Mouse (Mus musculus) left cerebral cortex, postnatal 36 days (tissue): ENCODE data around the gene Slc35f3. TPM values are rescaled to one million over a fixed set of nuclear protein-coding genes. Genes with fewer than 3 reads are reported as not detected.

Source experiments
- DNase-seq, 2 experiments: peaks; one replicate each; pipeline ENCODE4 v3.0.0; 2021 to 2022; ENCODE audit warnings: low spot score in 2 of 2, mixed read lengths in 1 of 2
- intact Hi-C: fragments of 180-260 bp; cut with DNase I; formaldehyde crosslinking; loops from one replicate; pipeline ENCODE4 v1.15.1; 2025
- total RNA-seq, 2 experiments: library from RNA; stranded (reverse); gene quantifications; 2 replicates each; pipeline ENCODE4 v1.2.3; 2021

The Slc35f3 gene
- total RNA-seq: 10 to 100 TPM; 30.2 to 39.8 TPM

- intact Hi-C loops: loop anchor here (5.0 kb wide), 2 partner anchors 84 to 134 kb away; no protein-coding TSS in a partner anchor
- peak; percentile 79 to 87 for DNase-seq
Observed at GRCm38 (mm10) chr8:126298296-126299093, at the start of gene Slc35f3. Gene Slc35f3, plus strand, starts transcription at chr8:126298558.

DNA sequence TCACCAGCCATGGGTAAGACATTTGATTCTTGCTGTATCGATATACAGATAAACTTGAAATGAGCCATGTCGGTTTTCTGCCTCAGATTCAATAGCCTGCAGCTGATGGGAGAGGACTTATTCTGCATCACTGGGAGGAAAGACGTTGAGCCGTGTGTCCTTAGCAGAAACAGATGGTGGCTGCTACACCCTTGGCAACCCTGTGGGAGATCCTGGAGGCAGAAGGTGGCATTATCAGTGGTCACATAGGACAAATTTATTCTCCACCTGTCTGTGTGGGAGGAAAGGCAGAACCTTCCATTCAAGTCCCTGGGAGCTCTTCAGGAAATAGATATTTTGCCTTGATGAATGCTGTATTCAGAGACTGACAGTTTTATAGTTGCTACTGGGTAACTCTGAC, 47.9 kb upstream of the Slc35f3 start:
- intact Hi-C loops: no loop called here

GRCm38 (mm10) chr8:126256585-126257391, 41.6 kb upstream of the Slc35f3 start:
- no peak for DNase-seq
- intact Hi-C loops: loop anchor here (5.0 kb wide), 3 partner anchors 126 to 304 kb away; no protein-coding TSS in a partner anchor

More for the DNA sequence above, 47.9 kb upstream of the Slc35f3 start:
- no peak for DNase-seq

DNA sequence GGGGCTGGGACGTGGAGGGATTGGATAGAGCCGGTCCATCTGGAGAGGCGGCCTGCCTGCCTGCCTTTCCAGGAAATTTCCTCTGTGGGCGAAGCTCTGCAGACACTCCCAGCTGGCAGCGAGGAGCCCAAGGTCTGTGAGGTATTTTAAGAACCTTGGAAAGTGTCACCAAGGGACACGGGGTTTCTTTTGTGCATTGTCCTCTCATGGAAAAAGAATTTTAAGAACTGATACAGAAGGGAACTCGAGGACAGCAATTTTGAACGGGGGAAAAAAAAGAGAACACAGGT, 41.0 kb upstream of the Slc35f3 start:
- DNase-seq: peak in 1 of 2 experiments; percentile 21
- intact Hi-C loops: loop anchor here (5.0 kb wide), 3 partner anchors 125 to 305 kb away; no protein-coding TSS in a partner anchor

DNA sequence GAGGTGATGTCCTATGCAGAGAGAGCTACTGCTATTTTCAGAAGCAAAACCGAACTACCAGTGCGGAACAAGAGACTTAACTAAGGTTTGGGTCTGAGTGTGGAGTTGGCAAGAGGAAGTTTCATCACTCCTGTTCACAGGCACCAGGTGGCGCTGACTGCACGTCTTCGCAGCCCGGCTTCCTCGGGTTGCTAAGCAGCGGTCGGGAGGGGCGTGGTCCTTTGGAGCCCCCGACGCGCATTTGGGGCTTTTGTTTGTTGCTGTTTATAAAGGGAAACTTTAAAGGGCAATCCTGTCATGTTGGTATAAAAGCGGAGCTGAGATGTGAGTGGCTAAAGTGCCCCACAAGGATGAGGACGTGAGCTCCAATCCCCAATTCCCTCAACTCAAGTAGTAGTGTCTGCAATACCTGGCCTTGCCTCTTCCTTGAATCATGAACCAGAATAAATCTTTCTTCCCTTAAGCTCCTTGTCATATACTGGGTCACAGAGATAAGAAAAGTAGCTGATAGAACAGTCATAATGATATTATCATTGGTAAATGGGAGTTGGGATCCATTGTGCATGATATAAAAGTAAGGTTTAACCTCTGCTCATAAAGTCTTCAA, 40.1 kb upstream of the Slc35f3 start:
- peak; percentile 73 to 76 for DNase-seq

DNA sequence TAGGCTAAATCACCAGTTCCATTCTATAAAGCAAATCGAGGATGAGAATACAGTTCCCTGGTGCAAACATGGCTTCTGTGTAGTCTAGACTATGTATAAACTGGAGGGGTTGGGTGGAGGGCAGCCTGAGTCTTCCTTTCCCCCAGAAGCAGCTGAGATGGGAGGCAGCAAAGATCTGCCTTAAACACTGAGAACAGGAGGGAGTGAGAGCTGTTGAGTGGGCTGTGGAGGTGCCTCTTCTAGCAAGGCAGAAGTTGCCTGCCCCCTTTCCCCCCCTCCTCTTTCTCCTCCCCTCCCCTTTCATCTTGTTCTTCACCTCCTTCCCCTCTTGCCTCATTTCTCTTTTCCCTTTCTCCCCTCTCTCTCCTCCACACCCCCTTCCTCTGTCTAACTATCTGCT, 33.2 kb upstream of the Slc35f3 start:
- DNase-seq: no peak
- intact Hi-C loops: no loop called here

More for the DNA sequence above, 40.1 kb upstream of the Slc35f3 start:
- intact Hi-C loops: loop anchor here (5.0 kb wide), 3 partner anchors 124 to 306 kb away; no protein-coding TSS in a partner anchor

- DNase-seq: no peak
- intact Hi-C loops: no loop called here
Observed at GRCm38 (mm10) chr8:126267118-126267517, 31.2 kb upstream of the Slc35f3 start.

DNA sequence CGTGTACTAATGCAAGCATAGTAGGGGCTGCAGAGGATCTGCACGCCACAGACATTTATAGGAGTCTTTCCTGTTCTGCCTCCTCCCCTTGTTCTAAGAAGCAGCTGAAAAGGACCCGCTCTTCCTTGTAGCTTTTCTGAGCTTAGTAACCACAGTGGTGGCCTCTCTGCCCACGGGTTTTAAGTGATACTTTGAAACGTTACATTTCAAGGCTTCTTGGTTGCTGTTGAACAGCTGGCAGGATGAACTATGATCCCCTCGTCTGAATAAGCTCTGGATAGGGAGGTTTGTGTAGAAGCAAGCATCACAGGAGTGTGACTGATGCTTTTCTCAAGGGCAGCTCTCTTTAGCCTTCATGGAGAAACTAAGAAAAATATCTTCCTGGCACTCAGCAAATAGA, 28.6 kb upstream of the Slc35f3 start:
- intact Hi-C loops: no loop called here
- DNase-seq: no peak

- intact Hi-C loops: no loop called here
- DNase-seq: peak; percentile 50 to 67
Observed at GRCm38 (mm10) chr8:126272445-126272844, 25.9 kb upstream of the Slc35f3 start.

DNA sequence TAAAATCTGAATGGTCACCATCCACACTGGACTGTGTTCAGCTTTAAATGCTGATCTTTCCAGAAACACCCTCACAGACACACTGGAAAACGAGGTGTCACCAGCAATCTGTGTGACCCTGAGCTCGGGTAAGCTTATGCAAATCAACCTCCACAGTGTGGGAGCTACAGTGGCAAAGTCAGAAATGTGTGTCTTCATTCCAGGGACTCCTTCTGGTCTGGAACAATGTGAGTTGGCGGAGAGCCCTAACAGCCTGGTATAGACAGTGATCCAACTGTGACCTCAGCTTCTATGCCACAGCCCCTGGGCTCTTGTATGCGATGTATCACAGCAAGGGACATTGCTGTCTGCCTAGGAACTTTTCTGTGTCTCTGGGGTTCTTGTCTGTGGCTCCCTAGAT, 25.3 kb upstream of the Slc35f3 start:
- peak; percentile 27 to 59 for DNase-seq
- intact Hi-C loops: no loop called here

GRCm38 (mm10) chr8:126274866-126275360, 23.4 kb upstream of the Slc35f3 start:
- DNase-seq: no peak
- intact Hi-C loops: no loop called here

DNA sequence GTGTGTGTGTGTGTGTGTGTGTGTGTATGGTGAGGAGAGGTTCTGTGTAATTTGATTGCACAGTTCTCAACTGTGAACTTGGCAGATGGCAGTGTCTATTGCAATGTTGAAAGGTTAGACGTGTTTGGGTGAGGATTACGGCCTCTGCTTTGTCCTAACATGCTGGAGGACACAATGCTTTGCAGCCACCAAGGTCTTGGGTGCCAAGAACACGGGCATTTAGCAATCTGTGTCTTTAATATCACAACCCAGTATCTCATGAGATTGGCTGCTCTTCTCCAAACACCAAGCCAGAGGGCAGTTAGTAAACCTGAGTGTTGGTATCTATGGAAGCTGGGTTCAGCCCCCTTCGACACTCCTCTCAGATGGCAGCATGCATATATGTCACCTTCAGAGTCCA, 22.5 kb upstream of the Slc35f3 start:
- intact Hi-C loops: no loop called here
- DNase-seq: no peak

DNA sequence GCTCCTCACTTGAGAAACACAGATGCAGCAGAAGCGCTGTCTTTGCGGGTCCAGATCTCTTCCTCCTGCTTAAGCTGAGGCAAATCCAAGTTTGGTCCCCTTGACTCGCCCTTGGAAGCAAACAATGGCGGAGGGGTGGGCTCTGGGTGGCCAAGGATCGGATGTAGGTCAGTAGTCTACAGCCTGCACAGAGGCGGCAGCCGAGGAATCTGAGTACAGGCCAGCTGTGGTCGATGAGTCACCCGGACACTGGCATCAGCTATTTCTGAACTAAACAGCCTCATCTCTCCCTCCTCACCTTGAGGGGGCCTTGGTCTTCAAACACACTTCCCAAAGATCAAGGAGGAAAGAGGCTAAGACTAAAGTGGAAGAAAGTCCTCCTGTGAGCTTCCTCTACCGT, 6.4 kb upstream of the Slc35f3 start:
- intact Hi-C loops: no loop called here
- DNase-seq: no peak

DNA sequence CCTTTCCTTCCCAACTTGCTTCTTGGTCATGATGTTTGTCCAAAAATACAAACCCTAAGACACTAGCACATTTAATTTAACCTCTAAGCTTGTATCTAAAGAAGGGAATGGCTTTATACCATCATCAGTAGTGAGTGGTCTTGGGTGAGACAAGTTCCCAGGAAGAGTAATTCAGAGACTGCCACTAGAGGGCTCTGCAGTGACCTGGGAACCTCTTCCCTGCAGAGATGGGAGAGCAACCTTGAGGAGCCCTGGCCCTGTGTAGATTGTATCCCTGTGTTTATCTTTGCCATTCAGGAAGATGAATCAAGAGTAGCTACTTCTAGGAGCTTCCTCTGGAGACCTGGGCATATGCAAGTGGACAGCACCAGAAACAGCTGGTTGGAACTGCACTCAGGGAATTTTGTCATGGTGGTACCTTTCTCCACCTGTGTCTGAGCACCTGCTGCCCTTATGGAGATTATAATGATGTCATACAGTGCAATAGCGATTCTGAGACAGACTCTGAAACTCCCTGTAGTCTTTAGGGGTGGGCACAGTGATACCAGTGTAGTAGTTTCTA, 993 bp upstream of the Slc35f3 start:
- intact Hi-C loops: loop anchor here (5.0 kb wide), 2 partner anchors 85 to 135 kb away; no protein-coding TSS in a partner anchor
- peak in 1 of 2 experiments; percentile 17 for DNase-seq

- peak; percentile 57 to 60 for DNase-seq
- intact Hi-C loops: loop anchor here (5.0 kb wide), 2 partner anchors 83 to 133 kb away; no protein-coding TSS in a partner anchor
Observed at GRCm38 (mm10) chr8:126299333-126299732, 975 bp downstream of the Slc35f3 start.

DNA sequence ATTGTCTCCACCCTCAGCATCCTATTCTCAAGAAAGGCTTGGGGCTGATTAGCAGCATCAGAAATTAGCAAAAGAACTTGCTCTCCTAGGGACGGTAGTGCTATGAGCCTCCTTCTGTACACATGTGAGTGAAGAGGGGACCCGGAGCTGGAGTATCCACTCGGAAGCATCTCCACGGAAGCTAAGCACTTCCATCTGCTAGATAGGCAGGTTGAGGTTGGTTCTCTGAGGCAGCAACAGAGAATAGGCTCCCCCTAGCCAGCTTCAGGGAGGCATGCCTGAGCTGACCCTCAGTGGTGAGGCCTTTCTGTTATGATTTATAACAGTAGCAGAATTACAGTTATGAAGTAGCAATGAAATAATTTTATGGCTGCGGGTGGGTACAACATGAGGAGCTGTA, 2.0 kb downstream of the Slc35f3 start:
- intact Hi-C loops: no loop called here
- DNase-seq: no peak

DNA sequence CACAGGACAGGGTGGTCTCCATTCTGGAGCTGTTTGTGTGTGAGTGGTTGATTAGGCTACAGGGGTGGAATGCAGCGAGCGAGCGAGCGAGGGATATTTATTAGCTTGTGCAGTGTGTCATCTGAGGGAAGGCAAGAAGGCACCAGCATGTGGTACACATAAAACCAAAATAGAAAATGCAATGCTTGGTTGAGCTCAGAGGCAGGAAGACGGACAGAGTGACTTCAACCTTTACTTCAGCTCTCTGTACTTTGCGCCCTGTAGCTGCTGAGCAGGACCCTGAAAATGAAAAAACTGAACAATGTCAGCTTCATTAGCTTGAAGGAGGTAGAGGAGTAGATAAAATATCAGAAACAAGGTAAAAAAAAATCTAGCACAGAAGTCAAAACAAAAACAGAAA, 3.2 kb downstream of the Slc35f3 start:
- no peak for DNase-seq
- intact Hi-C loops: no loop called here

GRCm38 (mm10) chr8:126307164-126307563, 8.8 kb downstream of the Slc35f3 start:
- intact Hi-C loops: no loop called here
- DNase-seq: peak; percentile 54 to 65

GRCm38 (mm10) chr8:126309015-126309414, 10.7 kb downstream of the Slc35f3 start:
- DNase-seq: no peak
- intact Hi-C loops: no loop called here

- no peak for DNase-seq
- intact Hi-C loops: no loop called here
Observed at GRCm38 (mm10) chr8:126324931-126325330, 26.6 kb downstream of the Slc35f3 start.
